Mouse (Mus musculus) E14TG2a.4 (cell line): ENCODE data around the gene Tmem246.

Experiments
- CTCF ChIP-seq: conservative IDR thresholded peaks from 2 replicates; pipeline ENCODE4 v1.5.1; 2014; ENCODE audit warnings: low read length
- POU5F1 ChIP-seq: IDR thresholded peaks from 2 replicates; pipeline ENCODE4 v1.6.1; 2014; ENCODE audit warnings: low read length, borderline replicate concordance

DNA sequence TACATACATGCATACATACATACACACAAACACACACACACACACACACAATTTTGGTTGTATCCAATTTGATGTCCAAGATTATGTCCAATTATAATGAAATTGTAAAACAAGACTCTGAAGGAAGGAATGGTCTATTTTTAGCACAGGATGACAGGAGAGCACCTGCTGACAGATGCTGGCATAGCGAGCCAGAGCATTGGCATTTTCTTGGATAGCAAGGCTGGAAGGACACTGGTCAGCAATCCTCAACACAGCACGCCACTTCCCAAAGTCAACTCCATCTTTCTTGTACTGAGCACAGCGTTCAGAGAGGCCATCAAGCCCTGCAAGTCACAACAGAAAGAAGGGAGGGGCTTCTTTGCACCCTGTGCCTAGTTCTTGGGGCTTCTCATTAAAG, 56.7 kb downstream of the Tmem246 start:
- TF ChIP-seq CTCF (no peak), POU5F1 (no peak)
